Mouse (Mus musculus) brain, embryonic 18.5 days (tissue): Measurements from ENCODE around the gene Gnmt.

Source experiments
- DNase-seq: peaks from one replicate; pipeline ENCODE4 v3.0.0-alpha.2; 2012; ENCODE audit warnings: low read depth, low spot score

Gnmt gene

GRCm38 (mm10) chr17:46742986-46743385 is 14.0 kb upstream of the Gnmt start:
- no peak for DNase-seq

DNA sequence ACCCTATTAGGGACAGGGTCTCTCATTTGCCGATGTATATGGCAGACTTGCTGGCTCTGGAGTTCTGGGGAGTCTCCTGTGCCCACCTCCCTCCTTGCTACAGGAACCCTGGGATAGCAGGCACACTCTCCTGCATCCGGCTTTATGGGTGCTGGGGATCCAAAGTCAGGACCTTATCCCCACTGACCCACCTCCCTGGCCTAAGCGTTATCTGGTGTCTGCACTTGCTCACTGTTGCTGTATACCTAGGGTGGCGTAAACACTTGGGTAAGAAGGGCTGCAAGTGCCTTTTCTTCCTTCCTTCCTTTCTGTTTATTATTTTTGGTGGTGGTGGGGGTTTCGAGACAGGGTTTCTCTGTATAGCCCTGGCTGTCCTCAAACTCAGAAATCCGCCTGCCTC is 12.3 kb upstream of the Gnmt start:
- no peak for DNase-seq

- DNase-seq, result no peak
These were observed 7.2 kb upstream of the Gnmt start for GRCm38 (mm10) chr17:46736160-46736559.

- no peak for DNase-seq
These were observed 6.3 kb upstream of the Gnmt start for GRCm38 (mm10) chr17:46735287-46735686.

- no peak for DNase-seq
These were observed 5.1 kb upstream of the Gnmt start for GRCm38 (mm10) chr17:46734055-46734454.

DNA sequence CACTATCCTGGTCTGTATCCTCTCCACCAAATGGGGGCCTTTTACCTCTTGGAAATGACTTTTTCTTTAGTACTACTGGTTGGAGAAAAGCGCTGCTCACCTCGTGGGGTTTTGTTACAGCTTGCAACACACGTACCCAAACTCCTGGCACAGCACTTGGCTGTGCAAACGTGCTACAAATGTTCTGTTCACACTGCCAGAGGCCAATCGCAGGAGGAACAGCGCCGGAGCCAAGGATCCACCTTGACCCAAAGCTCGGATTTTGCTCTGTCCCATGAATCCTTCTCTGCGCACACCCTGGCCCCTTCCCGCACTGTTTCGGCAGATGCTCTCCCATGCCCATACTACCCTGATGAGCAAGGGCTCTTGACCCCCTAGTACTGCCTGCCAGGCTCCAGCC is 472 bp downstream of the Gnmt start:
- DNase-seq, result no peak

DNA sequence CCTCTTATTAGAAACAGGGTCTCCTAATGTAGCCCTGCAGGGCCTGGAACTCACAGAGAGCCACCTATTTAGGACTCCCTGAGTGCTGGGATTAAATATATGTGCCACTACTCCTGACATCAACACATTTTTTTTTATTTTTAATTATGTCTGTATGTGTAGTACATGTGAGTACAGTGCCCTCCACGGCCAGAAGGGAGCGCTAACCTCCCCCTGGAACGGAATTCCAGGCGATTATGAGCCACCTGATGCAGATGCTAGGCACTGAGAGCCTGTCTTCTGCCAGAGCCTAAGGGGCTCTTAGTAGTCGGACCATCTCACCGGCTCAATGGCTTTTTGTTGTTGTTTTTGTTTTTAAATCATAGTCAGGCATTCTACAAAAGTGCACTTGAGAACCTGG is 947 bp downstream of the Gnmt start:
- no peak for DNase-seq

- no peak for DNase-seq
These were observed 1.7 kb downstream of the Gnmt start for GRCm38 (mm10) chr17:46727271-46727670.

GRCm38 (mm10) chr17:46725731-46726645 is 3.0 kb downstream of the Gnmt start:
- no peak for DNase-seq

- DNase-seq, result no peak
These were observed 3.7 kb downstream of the Gnmt start for GRCm38 (mm10) chr17:46725273-46725672.

DNA sequence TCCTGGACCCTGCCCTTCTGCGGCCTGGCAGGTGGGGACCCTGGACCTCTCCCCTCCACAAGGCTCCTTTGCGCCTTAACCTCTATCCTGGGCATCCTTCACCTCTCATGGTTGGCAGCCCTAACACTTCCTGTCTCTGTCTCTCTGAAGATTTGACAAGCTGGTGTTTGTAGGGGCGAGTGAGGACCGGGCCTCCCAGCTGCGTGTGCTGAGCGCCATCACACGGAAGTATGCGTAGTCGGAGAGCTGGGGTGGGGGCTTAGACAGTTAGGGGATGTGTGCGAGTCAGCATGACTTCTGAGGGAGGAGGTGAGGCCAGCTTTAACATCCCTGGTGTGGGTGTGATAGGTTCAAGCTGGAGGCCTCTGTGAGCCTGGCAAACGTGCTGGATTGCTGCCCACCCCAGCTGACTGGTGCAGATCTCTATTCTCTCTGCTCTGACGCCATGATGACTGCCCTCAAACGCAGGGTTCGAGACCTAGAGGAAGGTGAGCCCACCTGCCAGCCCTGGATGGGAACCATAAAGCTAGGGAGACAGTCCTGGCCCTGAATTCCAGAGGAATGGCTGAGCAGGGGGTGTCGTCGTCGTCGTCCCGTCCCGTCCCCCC is 4.4 kb downstream of the Gnmt start:
- no peak for DNase-seq

DNA sequence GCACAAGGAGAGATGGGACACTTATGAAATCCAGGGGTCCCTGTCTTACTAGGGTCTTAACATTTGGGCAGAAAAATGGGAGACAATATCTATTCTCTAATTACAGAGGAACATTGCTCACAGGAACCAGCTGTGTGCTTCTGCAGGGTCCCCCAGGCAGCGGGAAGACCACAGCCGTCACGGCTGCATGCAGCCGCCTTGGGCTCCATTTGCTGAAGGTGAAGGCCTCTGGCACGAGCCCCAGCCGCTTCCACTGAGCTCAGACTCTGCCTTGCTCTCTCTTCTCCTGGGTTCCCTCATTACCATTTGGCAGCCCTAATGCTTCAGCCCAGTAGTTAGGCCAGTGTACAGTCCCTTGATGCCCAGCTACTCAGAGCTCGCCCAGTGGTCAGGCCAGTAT is 7.9 kb downstream of the Gnmt start:
- DNase-seq, result no peak

- no peak for DNase-seq
These were observed 14.0 kb downstream of the Gnmt start for GRCm38 (mm10) chr17:46714756-46715481.

GRCm38 (mm10) chr17:46713849-46714248 is 15.1 kb downstream of the Gnmt start:
- DNase-seq, result no peak

DNA sequence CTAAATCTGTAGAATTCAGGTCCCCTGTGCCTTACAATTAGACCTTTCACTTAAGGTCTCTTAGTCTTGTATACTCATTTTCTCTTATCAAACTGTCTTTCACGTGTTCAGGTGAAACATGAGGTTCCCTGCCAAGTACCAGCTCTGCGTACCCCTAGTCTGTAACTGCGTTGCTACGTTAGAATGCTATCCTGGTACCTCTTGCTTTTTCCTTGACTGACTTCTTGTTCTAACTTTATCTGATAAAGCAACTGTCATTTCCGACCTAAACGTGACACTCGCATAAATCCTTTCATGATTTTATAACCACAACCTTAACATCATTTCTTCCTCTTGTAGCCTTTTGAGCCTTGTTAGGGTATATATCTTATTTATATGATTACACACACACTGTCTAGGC is 16.5 kb downstream of the Gnmt start:
- no peak for DNase-seq

GRCm38 (mm10) chr17:46711612-46712271 is 17.2 kb downstream of the Gnmt start:
- DNase-seq, result no peak

- DNase-seq, result peak; percentile 86
These were observed 17.9 kb downstream of the Gnmt start, which contains the start of gene Pex6 for GRCm38 (mm10) chr17:46710959-46711597. Gene Pex6, plus strand, starts transcription at chr17:46711463.

DNA sequence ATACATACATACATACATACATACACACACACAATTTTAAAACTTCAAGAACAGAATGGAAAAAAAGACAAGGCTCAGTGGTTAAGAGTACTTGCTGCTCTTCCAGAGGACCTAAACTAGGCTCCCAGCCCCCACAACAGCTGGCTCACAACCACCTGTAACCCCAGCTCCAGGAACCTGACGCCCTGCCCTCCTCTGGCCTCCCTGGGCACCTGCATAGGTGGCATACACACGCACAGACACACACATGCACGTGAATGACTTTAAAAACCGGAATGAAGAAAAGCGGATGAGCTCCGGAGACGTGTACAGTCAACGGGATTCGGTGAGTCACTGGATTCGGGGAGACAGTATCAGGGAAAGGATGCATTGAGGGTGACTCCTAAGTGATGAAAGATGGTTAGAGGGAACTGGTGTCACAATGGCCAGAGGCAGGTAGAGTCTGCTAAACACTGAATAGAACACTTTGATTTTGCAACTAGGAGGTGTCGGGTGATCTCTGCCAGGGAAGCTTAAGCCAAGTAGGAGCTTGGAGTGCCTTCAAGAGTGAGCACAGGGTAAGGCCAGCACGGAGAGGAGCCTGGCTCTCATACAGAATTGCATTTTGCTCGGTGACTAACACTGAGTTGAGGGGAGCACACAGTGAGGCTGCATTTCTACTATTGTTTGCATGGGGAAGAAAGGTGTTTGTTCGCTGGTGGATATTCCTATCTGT is 22.4 kb downstream of the Gnmt start:
- DNase-seq, result no peak

- DNase-seq, result peak; percentile 96
These were observed 23.8 kb downstream of the Gnmt start, which contains the start of gene Ppp2r5d for GRCm38 (mm10) chr17:46704887-46705835. Gene Ppp2r5d, minus strand, starts transcription at chr17:46705111.
